Mouse (Mus musculus) R1 (cell line): ENCODE measurements around the gene Mamdc2.

Experiments
- DNase-seq: peaks from one replicate; pipeline ENCODE4 v3.0.0-alpha.2; 2018; ENCODE audit warnings: low read depth, low spot score

Gene Mamdc2

DNA sequence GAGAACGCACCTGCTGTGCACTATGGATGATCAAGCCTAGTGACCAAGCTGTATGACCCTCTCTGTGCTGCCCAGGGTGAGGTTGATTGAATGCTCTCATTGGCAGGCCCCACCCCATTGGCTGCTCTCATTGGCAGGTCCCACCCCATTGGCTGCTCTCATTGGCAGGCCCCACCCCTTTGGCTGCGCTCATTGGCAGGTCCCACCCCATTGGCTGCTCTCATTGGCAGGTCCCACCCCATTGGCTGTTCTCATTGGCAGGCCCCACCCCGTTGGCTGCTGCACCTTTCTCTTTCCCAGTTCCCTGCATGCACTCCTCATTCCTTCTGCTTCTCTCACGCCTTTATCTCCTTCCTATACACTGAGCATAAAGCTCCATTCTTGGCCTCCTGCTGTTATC is 12.5 kb downstream of the Mamdc2 start:
- peak; percentile 70 for DNase-seq

DNA sequence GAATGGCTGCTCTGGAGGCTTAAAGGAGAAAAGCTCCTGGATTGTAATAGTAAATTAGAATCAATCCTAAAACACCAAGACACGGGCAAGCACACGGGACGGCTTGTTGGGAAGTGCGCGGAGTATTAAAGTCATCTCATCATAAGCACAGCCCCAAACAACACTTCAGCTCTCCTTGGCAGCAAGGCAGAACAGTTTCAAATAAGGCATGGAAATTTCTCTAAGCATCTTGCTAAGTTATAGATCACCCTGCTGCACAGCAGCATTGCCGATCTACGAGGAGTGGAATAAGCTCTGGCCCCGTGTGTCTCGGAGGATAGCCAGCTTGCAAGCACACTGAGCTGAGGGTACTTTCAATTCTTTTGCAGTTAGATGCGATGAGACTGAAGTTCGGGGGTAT is 13.8 kb downstream of the Mamdc2 start:
- no peak for DNase-seq

DNA sequence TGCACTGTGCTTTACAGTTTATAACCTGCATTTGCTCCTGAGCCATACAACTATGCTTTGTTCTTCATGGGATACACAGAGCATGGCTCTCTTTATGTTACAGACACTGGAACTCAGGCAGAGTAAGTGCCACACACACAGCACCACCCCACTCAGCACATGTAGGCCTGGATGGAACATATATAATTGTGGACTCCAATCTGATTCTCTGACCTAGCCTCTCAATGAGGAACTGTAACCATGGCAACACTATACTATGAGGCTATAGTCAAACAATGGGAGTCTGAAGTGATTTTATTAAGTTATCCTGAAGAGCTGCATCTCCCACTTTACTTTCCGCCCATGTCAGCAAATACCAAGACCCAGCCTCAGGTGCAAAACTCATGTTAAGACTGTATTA is 30.6 kb downstream of the Mamdc2 start:
- no peak for DNase-seq

DNA sequence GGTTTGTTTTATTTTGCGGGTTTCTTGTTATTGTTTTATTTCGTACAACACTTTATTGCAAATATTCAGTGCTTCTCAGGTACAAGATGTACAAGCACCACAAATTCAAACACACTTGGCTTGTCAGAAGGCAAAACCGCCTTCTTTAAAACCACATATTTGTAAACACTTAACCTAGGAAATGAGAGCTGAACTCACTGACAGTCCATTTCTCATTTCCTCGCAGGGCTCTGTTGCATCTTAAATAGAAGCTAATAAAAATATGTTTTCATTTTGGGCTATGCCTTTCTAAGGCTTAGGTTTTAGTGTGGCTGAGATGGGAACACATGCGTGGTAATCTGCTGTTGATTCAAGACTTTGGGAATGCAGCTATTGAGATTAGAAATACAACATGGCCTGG is 37.4 kb downstream of the Mamdc2 start:
- no peak for DNase-seq

DNA sequence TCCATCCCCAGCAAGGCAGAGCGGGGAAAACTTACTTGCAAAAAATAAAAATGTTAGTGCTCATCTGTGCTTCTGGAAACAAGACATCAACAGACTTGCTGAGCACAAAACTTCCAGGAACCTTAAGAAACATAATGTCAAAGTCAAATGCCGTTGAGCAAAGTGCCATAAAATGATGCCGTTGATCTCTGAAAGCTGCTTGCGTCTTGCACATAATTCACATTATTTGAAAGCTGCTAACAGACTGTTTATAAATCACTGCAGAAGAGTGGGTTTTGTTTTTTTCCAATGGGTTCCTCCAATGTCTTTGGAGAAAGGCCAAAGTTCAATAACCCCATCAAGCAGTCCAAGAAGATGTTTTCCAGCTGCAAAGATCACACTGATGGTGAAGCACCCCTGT is 37.9 kb downstream of the Mamdc2 start:
- no peak for DNase-seq

DNA sequence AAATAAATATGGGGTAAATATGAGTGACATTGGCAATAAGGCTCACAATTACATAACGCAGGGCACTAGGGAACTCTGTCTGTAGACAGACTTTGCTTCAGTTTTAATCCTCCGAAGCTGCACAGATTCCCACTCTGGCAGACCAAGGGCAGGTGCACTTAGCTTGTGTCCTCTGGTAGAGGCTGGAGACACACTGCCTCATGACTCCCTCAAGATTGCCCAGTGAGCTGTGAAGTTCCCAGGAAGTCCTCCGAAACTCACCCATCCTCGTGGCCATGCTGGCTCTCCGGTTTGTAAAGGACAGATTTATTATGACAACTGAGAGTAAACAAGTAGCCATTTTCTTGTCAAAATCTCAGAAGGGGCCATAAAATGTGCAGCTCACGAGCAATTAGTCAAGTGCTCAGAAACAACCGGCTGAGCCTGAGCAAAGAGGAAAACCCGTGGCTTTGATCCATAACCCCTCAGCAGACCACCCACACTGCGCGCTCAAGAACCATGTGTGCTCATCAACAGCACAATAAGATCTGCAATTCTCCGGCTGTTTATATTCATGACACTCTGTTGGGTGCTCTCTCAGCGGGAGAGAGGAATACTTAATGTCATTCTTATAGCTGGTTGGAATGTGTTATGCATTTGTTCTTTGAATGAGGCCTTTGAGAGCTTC is 46.6 kb downstream of the Mamdc2 start:
- peak; percentile 89 for DNase-seq

DNA sequence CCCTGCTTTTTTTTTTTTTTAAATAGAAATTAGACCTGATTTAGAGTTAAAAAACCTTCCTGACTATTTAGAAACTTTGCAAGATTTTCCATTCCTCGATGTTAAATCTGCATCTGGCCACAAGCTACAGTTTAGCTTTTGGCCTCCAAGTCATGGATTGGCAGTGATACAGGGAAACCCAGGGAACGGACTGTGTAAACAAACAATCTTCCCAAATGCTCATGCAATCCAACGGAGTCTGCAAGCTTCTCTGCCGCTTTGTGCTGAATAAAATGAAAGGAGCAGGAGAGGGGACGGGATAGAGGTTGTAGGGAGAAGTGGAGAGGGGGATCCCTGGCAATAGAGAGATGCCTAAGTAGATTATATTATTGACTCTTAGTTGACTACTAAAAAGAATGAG is 47.8 kb downstream of the Mamdc2 start:
- no peak for DNase-seq

DNA sequence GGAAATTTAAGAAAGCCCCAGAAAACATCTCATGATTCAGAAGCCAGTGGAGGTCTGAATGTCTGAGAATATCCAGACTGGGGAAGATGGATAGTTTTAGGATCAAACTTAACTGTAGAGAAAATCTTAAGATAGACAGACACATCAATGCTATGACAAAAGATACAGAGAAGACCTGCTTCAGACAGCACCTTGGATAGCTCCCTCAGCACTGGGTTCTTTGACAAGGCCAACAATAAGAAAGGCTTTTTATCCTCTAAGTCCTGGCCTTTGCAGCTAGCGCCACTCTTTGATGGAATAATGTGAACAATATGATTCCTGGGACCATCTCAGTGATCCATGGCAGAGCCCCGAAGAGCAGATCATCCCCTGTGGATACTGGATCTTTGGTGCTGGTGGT is 52.3 kb downstream of the Mamdc2 start:
- DNase-seq, result peak; percentile 50

DNA sequence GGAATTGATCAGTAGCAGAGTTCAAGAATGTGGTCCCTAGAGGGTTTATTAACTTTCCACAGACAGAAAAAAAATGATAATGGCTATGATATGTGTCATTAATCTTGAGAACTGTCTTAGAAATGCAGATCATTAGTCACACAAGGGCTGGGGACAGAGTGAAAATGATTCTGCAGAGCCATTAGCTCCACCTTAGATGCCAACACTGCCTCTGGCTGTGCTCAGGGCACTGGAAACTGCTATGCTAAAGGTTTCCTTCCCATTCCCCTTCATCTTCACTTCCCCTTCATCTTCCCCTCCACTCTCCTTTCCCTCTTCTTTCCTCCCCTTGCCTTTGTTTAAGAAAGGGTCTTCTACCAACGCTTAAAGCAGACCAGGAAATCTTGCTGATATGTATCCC is 53.6 kb downstream of the Mamdc2 start:
- DNase-seq, result no peak

DNA sequence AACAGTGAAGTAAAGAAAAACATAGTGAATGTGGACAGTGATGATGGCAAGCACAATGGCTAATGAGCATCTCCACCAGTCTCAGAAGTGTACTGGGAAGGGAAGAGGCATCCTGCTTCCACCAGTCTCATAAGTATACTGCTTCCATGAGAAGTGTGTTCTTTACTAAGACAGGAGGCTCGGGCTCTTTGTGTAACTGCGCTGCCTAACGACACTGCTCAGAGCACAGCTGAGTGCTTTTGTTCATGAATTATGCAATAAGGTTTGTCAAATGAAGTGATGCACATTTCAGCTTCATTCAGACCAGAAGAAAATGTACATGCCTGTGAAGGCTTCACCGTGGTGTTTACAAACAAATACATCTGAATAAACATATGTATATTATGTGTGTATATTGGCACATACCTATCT is 59.4 kb downstream of the Mamdc2 start:
- DNase-seq, result peak; percentile 16

DNA sequence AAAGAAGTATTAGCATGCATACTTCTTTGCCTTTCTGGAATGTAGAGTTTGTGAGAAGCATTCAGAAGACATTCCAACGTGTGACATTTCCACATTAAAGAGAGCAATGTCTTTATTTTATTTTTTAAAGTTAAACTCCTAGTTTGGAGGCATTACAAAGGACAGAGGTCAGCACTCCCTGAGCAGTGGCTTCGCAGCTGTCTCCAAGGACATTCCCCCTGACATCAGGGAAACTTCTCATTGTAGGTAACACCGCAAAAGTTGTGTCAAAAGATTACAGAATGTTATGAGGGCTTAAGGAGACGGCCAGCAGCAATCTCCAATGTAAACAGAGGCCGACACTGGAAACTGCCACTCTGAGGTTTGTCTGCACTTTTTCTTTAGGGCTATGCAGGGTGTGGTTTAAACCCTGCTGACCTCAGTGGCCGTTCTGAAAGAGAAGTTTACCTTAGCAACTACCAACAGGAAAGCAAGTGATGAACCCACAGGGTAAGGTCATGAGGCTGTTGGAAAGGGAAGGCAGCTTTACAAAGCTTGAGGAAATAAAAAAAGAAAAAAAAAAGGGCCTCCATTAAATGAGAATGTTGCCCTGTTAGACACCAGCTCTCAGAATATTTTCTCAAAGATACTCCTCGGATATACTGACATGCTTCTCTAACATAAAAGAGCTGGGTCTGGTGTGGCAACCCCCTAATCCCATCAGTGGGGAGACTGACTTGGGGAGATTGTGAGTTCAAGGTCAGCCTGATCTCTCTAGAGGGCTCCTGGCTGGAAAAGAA is 60.0 kb downstream of the Mamdc2 start:
- DNase-seq, result peak; percentile 8

DNA sequence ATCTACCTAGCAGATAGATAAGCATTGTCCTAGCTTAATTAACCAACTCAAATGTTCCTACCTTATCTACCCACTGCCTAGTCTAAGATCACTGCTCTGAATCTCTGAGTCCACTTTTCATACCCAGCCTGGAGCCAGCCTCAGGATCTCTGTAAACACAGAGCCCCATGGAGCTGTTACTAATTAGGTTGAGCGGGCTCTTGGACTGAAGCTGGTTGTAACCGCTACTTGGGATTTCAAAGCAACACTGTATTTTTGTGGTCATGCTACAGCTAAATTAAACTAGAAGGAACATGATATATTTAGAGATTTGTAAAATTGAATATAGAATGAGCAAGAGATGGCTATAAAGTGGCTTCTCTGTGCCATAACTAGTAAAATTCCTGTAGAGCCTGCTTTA is 65.8 kb downstream of the Mamdc2 start:
- no peak for DNase-seq

DNA sequence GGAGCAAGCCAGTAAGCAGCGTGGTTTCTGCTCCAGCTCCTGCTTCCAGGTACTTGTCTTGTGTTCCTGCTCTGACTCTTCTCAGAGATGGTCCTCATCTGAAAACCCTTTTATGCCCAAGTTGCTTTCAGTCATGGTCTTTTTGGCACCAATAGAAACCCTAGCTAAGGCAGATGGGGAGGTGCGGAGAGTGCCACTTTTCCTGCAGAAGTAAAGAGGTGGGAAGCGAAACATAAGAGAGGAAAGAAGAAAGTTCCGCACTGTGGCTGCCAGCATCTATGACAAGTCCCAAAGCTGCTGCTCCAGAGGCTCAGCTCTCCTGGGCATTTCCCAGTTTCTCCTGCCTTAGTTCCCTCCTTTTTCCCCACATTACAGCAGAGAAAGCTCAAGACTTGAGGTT is 67.3 kb downstream of the Mamdc2 start:
- no peak for DNase-seq

DNA sequence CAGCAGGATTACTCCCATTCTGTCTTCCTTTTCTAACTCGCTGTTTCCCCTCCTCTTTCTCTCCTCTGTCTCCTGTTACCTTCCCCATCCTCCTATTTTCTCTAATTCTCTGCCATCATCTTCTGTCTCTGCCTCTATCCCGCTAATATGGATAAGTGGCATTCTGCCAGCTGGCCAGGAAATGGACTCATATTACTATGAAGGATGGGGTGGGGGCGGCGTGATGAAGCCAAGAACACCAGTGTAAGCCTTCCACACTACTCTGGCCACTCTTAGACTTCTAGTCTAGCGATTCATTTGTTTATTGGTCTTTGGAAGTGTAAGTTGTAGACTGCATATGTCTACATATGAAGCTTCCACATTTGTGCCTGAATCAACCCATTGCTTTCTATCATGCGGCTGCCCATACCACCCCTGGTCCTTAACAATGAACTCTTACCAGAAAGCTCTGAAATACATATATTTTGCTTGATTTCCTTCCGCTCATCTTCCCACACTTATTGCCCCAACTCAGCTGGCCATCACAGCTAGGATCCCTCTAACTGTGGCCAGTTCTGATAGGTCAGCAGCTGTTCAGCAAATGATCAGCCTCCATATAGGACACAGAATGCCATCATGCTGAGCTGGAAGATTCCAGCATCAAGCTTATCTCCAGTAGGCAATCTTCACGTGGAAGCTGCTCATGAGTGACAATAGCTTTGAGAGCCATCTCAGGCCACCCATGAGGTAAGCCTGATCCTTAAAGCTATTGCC is 68.3 kb downstream of the Mamdc2 start:
- no peak for DNase-seq

DNA sequence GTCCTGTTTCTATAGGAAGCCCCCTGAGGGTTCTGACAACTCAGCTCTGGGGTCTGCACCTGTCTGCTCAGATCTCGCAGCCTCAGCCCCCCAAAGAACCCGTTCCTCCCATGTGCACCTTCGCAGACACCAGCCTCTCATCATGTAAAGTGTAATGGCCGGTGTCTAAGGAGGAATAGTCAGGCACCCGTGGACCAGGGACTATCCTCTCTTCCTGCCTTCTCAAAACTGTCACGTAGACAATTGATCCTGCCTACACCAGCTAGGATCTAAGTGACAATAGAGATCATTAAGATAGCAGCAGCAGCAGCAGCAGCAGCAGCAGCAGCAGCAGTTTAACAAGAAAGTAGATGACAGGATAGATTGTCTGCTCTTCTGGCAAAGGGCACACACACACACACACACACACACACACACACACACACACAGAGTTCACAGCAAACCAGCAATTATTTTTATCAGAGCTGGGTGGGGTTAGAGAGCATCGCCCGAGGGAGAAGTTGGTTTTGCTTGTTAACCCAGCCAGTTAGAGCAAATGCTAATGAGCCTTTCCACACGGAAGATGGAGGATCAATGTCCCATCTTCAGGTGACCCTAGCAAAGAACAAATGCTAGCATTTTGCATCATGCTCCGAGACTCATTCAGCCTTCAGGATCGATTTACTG is 71.6 kb downstream of the Mamdc2 start:
- no peak for DNase-seq

DNA sequence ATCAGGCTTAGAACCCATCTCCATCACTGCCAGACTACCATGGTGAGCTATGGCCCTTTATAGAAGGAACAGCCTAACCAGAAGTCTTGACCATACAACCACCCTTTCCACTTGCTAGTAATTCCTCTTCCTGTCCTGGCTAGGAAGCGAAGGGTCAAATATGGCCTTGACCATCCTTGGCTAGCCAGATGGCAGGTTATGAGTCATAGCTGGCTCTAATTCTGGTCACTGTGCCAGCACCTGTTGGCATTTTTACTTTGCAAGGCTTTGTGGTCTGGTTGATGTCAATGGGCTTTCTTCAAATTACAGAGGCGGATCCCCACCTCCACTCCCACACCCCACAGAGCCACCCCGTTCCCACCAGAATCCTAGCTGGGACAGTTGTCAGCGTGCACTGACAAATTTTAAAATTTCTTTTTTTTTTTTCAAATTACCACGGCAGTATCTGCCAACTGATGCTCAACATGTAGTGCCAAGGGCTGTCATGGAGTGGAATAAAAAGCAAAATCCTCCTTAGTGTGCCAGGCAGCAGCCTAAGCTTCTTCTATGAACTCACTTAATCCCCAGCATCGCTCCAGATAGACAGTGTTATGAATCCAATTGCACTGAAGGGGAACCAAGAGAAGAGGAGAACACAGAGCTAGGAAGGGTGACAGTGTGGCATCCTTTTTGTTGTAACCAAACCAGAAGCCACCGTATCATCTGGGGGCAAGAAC is 73.1 kb downstream of the Mamdc2 start:
- no peak for DNase-seq

DNA sequence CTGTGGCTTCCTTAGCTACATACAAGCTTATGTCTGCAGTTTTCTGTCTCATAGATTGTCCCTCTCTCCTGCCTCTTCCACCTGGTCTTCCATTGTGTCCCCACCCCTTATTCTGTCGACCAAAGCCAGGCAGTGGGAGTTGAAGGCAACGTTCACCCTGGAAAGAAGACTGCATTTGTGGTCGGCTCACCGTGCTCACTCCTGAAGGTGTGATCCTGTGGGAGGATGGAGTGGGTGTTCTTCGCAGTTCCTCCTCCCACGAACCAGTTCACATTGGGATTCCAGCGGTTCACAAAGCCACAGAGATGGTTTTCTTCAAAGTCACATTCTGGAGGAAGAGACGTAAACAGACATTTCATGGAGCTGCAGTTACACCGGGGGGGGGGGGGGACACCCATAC is 74.5 kb downstream of the Mamdc2 start:
- no peak for DNase-seq

DNA sequence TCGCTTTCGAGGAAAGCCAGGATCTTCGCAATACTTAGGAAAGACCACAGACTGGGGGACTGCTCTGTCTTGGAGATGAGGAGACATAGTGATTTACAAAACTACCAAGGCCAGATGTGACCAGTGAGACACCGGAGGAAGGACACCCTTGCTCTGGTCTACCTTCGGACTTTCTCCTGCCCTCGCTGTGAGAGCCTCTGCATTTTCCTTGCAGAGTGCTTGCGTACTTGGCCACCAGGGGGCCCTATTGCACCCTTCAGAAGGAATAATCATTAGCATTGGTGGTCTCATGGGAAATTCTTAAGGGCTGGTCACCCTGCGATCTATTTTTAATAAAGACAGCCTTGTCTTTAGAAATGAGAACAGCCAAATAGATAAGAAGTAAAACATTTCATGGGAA is 75.0 kb downstream of the Mamdc2 start:
- DNase-seq, result peak; percentile 59

DNA sequence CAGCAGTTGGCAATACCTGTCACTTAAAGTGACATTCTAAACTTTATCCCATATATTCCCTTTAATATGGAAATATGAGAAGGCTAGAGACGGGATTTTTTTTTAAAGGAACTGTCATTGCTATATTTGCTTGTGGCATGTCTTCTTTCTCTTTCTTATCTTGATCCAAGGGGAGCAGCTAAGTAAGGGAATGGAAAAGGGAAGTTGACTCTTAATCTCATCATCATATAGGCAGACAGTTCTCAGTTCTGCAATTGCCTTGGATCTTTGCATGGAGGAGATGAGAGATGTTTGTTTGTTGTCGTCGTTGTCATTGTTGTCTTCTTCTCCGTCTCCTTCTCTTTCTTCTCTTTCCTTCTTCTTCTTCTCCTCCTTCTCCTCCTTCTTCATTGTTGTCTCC is 79.0 kb downstream of the Mamdc2 start:
- DNase-seq, result no peak

DNA sequence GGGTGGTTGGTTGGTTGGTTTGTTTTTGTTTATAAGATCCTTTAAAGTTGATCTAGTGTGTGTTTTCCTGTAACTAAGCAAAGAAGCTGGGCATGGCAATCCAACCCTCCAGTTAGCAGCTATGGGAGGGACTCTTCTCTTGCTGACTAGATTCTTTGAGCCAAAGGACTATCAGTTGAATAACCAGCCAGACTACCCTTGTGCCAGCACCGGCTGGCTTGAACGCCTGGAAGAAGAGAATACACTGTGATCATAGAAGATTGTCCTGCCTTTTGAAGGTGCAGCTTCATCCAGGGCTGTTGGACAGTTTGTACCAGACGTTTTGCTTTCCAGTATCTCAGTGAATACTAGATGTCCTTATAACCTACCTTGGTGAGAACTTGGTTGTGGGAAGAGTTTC is 86.2 kb downstream of the Mamdc2 start:
- DNase-seq, result no peak

DNA sequence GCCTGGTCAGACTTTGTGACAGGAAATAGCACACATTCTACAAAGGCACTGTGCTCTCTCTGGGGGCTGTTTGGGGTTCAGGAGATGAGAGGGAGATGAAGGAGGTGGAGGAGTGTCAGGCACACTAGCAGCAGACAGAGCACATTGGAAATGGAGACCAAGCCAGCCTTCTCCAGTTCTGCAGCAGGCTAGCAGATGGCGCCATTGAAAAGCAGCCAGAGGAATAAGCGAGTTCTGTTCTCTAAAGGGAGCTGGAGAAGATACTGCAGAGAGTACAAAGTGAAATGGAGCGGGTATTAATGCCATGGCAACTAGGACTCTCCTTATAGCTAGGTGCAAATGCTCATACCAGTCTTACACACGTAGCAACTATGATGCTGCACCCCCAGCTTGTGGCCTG is 87.1 kb downstream of the Mamdc2 start:
- DNase-seq, result no peak

DNA sequence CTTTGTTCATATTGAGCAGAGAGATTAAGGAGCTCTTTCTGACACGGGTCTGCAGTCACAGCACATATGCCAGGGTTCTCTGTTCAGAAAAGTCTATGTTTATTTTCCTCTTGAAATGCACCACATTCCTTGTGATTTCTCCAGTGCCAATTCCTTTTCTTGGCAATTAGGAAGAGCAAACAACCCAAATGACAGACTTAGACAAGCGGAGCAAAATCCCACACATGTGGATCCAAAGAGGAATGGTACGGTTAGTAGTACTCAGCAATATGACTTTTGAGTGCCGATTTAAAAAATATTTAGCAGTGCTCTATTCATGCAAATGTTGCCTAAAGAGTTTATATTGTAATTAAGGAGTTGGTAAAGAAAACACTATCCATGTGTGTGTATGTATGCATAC is 87.7 kb downstream of the Mamdc2 start:
- no peak for DNase-seq
